Mouse (Mus musculus): Measurements from ENCODE around the gene Apol8. TPM values are rescaled to one million over a fixed set of nuclear protein-coding genes. Genes with fewer than 3 reads are reported as not detected.
A peak's percentile ranks its signal among the peaks of the same experiment; 100 is the strongest.

The Apol8 gene
- total RNA-seq (2014; rRNA removed) (0.08 and 2.0 TPM in 2 replicates), polyA plus RNA-seq (2015; fragmentation: Nextera tagmentation; extraction: Ambion mirVana) (0.36 and 0.44 TPM in 2 replicates)

DNA sequence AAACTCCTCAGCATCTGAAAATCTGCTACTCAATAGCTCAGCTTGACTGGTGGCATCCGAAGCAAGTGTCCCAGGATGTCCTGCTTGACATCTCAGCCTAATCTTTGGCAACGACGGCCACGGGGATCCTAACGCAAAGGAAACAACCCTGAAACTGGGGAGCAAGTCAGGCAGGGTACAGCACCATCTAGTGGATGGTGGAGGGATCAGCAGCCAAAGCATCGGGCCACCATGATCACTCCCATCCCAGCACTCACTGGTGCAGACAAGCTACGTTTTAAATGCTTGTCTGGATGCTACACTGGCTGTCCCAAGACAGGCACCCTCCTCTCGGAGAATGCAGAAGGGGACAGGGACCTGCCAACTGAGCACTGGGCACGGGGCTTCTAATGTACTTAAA lies at the start of gene Apol8:
Apol8 (minus strand) TSS at position 156 of the 400 bp plus-strand sequence.
- 9% methylated on average over 9 of the region's 9 CpGs for WGBS
- peak; percentile 92 for TF ChIP-seq CTCF (IDR thresholded peaks at IDR 0.05; ENCODE audit: low read depth)

DNA sequence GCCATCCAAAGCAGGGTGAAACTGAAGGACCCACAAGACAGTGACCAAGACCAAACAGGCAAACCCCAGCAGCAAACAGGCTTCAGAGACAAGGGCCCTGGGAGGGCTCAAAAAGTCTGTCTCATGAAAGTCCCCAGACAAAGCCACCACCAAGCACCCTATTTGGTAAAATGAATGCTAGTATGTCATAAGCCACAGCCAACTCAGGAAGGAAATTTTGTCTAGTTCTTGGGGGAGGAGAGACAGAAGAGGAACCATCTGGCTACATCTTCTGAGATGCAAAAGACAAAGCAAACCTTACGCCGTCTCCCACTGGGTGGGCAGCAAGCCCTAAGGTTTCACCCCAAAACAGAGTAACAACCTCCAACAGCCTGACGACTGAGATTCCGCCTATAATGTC lies 48.9 kb upstream of the Apol8 start:
- Histone ChIP-seq H3K9me3 (ENCODE audit: low read length) (no peaks in the 10 kb centered on the region), H3K36me3 (ENCODE audit: insufficient read depth) (peaks cover 18% of the 10 kb centered on the region; the same call in 1 of the 2 replicates), H3K9ac (no peak overlapping the region), H3K27ac (ENCODE audit: low read depth, low read length) (no peak overlapping the region), H3K4me2 (ENCODE audit: low read depth) (no peak overlapping the region), H3K4me3 (ENCODE audit: low read depth, low read length) (no peak overlapping the region), H3K27me3 (ENCODE audit: insufficient read depth, low read length) (no peaks in the 10 kb centered on the region), H3K4me1 (ENCODE audit: insufficient read depth) (no peaks in the 10 kb centered on the region)
- ATAC-seq (no peak), DNase-seq (no peak)
- TF ChIP-seq CTCF (IDR thresholded peaks at IDR 0.05; ENCODE audit: low read depth) = no peak
- 75% methylated on average over 4 of the region's 4 CpGs for WGBS

More for the DNA sequence above, at the start of gene Apol8:
- peaks cover 14% of the 10 kb centered on the region; the same call in 1 of the 2 replicates for H3K36me3 ChIP-seq (ENCODE audit: insufficient read depth)
- no peak within 1 kb of the TSS for H3K4me2 ChIP-seq (ENCODE audit: low read depth)
- no peaks in the 10 kb centered on the region for H3K4me1 ChIP-seq (ENCODE audit: insufficient read depth)
- H3K4me3 ChIP-seq (ENCODE audit: low read depth, low read length) = no peak within 1 kb of the TSS
- H3K9ac ChIP-seq = no peak within 1 kb of the TSS
- no peak within 1 kb of the TSS for H3K27ac ChIP-seq (ENCODE audit: low read depth, low read length)
- DNase-seq (peak; percentile 71), ATAC-seq (no peak; the same call in 1 of the 2 replicates)
- no peaks in the 10 kb centered on the region for H3K27me3 ChIP-seq (ENCODE audit: insufficient read depth, low read length)
- no peaks in the 10 kb centered on the region for H3K9me3 ChIP-seq (ENCODE audit: low read length)

- WGBS = 85% methylated on average over 9 of the region's 9 CpGs
These were observed 48.1 kb upstream of the Apol8 start for GRCm38 (mm10) chr15:77804949-77805348.

GRCm38 (mm10) chr15:77804460-77804859 lies 47.7 kb upstream of the Apol8 start:
- ATAC-seq (no peak), DNase-seq (no peak)
- no peak overlapping the region for H3K27ac ChIP-seq (ENCODE audit: low read depth, low read length)
- no peak overlapping the region for H3K4me2 ChIP-seq (ENCODE audit: low read depth)
- WGBS = 91% methylated on average over 6 of the region's 6 CpGs
- H3K36me3 ChIP-seq (ENCODE audit: insufficient read depth) = peaks cover 18% of the 10 kb centered on the region; the same call in 1 of the 2 replicates
- H3K9ac ChIP-seq = no peak overlapping the region
- H3K4me1 ChIP-seq (ENCODE audit: insufficient read depth) = no peaks in the 10 kb centered on the region
- H3K4me3 ChIP-seq (ENCODE audit: low read depth, low read length) = no peak overlapping the region
- no peaks in the 10 kb centered on the region for H3K27me3 ChIP-seq (ENCODE audit: insufficient read depth, low read length)
- H3K9me3 ChIP-seq (ENCODE audit: low read length) = no peaks in the 10 kb centered on the region
- TF ChIP-seq CTCF (IDR thresholded peaks at IDR 0.05; ENCODE audit: low read depth) = no peak

More at GRCm38 (mm10) chr15:77804949-77805348, 48.1 kb upstream of the Apol8 start:
- no peaks in the 10 kb centered on the region for H3K27me3 ChIP-seq (ENCODE audit: insufficient read depth, low read length)
- H3K9me3 ChIP-seq (ENCODE audit: low read length) = no peaks in the 10 kb centered on the region
- H3K36me3 ChIP-seq (ENCODE audit: insufficient read depth) = peaks cover 18% of the 10 kb centered on the region; the same call in 1 of the 2 replicates
- H3K4me2 ChIP-seq (ENCODE audit: low read depth) = no peak overlapping the region
- DNase-seq = no peak
- no peak overlapping the region for H3K9ac ChIP-seq
- no peak for ATAC-seq
- no peak overlapping the region for H3K4me3 ChIP-seq (ENCODE audit: low read depth, low read length)
- H3K27ac ChIP-seq (ENCODE audit: low read depth, low read length) = no peak overlapping the region
- TF ChIP-seq CTCF (IDR thresholded peaks at IDR 0.05; ENCODE audit: low read depth) = no peak
- H3K4me1 ChIP-seq (ENCODE audit: insufficient read depth) = no peaks in the 10 kb centered on the region

DNA sequence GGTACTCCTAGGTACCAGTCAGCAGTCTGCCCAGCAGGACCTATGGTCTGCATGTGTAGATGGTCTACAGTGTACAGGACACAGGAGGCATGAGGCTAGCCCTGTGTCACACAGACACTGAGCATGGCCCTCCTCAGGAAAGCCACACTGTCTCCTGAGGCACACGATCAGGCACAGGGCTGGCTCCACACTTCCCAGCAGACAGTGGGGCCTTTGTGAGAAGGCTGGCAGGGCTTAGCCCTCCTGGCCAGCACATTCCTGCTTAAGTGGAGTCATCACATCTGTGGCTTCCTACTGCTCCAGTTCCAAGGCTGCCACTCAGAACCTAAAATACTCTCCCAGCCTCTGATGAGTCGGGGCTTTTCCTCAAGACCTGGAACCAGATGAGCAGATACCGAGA lies 46.9 kb upstream of the Apol8 start:
- no peak for TF ChIP-seq CTCF (IDR thresholded peaks at IDR 0.05; ENCODE audit: low read depth)
- 67% methylated on average over 3 of the region's 3 CpGs for WGBS
- Histone ChIP-seq H3K27me3 (ENCODE audit: insufficient read depth, low read length) (no peaks in the 10 kb centered on the region), H3K27ac (ENCODE audit: low read depth, low read length) (no peak overlapping the region), H3K4me3 (ENCODE audit: low read depth, low read length) (no peak overlapping the region), H3K9me3 (ENCODE audit: low read length) (no peaks in the 10 kb centered on the region), H3K4me1 (ENCODE audit: insufficient read depth) (no peaks in the 10 kb centered on the region), H3K9ac (no peak overlapping the region), H3K4me2 (ENCODE audit: low read depth) (no peak overlapping the region), H3K36me3 (ENCODE audit: insufficient read depth) (peaks cover 18% of the 10 kb centered on the region; the same call in 1 of the 2 replicates)
- ATAC-seq (peak; percentile 43; the same call in 1 of the 2 replicates), DNase-seq (no peak)

DNA sequence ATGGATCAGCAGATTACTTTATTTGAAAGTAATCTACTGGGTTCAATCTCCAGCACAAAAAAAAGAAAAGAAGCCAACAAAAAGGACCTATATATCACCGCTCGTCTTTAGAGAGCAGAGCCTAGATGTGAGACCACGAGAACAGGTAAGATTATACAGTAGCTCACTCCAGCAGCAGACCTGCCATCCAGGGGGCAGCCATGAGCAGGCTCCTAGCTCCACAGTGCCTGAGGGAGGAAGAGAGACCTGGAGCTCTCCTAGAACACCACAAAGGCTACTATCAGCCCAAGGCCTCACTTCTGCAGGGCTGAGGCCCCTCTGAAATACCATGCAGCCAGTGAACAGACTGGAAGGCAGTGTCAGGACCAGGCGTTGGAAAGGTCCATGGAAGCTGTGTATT lies 46.2 kb upstream of the Apol8 start:
- Histone ChIP-seq H3K36me3 (ENCODE audit: insufficient read depth) (peaks cover 16% of the 10 kb centered on the region; the same call in 1 of the 2 replicates), H3K27ac (ENCODE audit: low read depth, low read length) (no peak overlapping the region), H3K9ac (no peak overlapping the region), H3K4me2 (ENCODE audit: low read depth) (no peak overlapping the region), H3K4me3 (ENCODE audit: low read depth, low read length) (no peak overlapping the region), H3K27me3 (ENCODE audit: insufficient read depth, low read length) (no peaks in the 10 kb centered on the region), H3K4me1 (ENCODE audit: insufficient read depth) (no peaks in the 10 kb centered on the region), H3K9me3 (ENCODE audit: low read length) (no peaks in the 10 kb centered on the region)
- WGBS = 84% methylated on average over 4 of the region's 4 CpGs
- no peak for TF ChIP-seq CTCF (IDR thresholded peaks at IDR 0.05; ENCODE audit: low read depth)
- DNase-seq = no peak
- ATAC-seq = no peak

DNA sequence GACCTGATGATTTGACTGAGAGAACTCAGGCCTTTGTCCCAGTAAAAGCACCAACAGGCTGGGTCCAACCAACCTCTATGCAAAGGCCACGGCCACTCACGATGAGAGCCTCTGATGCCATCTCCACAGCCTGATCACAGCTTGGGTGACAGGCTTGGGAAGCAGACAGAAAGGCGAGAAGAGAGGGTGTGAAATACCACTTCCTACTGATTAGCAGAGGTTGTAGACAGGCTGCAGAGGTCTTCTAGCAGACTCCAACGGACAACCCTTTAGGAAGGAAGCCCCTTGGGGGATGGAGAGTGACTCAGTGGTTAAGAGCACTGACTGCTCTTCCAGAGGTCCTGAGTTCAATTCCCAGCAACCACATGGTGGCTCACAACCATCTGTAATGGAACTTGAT lies 44.4 kb upstream of the Apol8 start:
- H3K27ac ChIP-seq (ENCODE audit: low read depth, low read length) = peak overlapping the region; percentile 29; the same call in 1 of the 2 replicates
- WGBS = 78% methylated on average over 4 of the region's 4 CpGs

More for the DNA sequence above, 44.4 kb upstream of the Apol8 start:
- Histone ChIP-seq H3K36me3 (ENCODE audit: insufficient read depth) (0 out of 2 replicates have a peak, but pooled peaks cover 6% of the 10 kb centered on the region), H3K9ac (no peak overlapping the region), H3K4me1 (ENCODE audit: insufficient read depth) (no peaks in the 10 kb centered on the region), H3K27me3 (ENCODE audit: insufficient read depth, low read length) (no peaks in the 10 kb centered on the region), H3K9me3 (ENCODE audit: low read length) (no peaks in the 10 kb centered on the region), H3K4me3 (ENCODE audit: low read depth, low read length) (no peak overlapping the region), H3K4me2 (ENCODE audit: low read depth) (no peak overlapping the region)
- no peak for TF ChIP-seq CTCF (IDR thresholded peaks at IDR 0.05; ENCODE audit: low read depth)
- ATAC-seq (no peak), DNase-seq (no peak)

Measured in forebrain, postnatal 0 days (tissue).